Mouse (Mus musculus): ENCODE results near the gene Dohh.

- TF ChIP-seq RAD21 (IDR thresholded peaks at IDR 0.05; ENCODE audit: low read depth, low read length): no peak
- no peak for TF ChIP-seq POLR2A (IDR thresholded peaks at IDR 0.05; ENCODE audit: low read depth, low read length)
- no peak for TF ChIP-seq TCF12 (IDR thresholded peaks at IDR 0.05; ENCODE audit: low read depth, low read length)
- no peak for TF ChIP-seq ZNF384 (IDR thresholded peaks at IDR 0.05; ENCODE audit: low read depth, low read length)
- no peak for TF ChIP-seq ZC3H11A (IDR thresholded peaks at IDR 0.05; ENCODE audit: low read depth, low read length)
- TF ChIP-seq CTCF (conservative IDR thresholded peaks at IDR 0.05 in 1 of 2, IDR thresholded peaks at IDR 0.05 in 1 of 2; ENCODE audit: low read depth in 2 of 2, low read length in 2 of 2): no peak
- TF ChIP-seq E2F4 (IDR thresholded peaks at IDR 0.05; ENCODE audit: insufficient replicate concordance, low read depth, low read length): no peak
These were observed 12.5 kb downstream of the Dohh start for GRCm38 (mm10) chr10:81396749-81397148.

Data from CH12.LX (cell line).